Mouse (Mus musculus): ENCODE results near the gene Gng12.

DNA sequence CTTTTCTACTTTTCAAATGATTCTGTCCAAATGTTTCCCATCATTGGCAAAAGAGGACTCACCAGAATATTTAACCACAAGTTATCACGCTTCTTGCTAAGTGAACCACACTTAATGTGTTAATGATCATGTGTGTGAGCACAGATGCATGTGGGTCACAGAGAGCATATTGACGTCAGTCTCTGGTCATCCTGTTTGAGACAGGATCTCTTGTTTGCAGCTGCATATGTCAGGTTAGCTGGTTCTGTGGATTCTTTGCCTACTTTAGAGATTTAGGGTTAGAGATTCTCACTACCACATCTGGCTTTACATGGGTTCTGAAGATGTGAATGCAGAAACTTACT is 153.5 kb downstream of the Gng12 start:
- TF ChIP-seq CTCF (IDR thresholded peaks at IDR 0.05; ENCODE audit: control insufficient read depth, insufficient read depth, insufficient read length) (no peak), MYOG (IDR thresholded peaks at IDR 0.05; ENCODE audit: control insufficient read depth, extremely low read depth, insufficient read length) (no peak)

Data from C2C12 (cell line).